Mouse (Mus musculus): ENCODE data around the gene Ints1.
"Not testable (repeated sequence)": the region's sequence is repeated elsewhere in the genome, so short reads cannot be mapped to it uniquely, and the experiment has no call there.

The Ints1 gene

DNA sequence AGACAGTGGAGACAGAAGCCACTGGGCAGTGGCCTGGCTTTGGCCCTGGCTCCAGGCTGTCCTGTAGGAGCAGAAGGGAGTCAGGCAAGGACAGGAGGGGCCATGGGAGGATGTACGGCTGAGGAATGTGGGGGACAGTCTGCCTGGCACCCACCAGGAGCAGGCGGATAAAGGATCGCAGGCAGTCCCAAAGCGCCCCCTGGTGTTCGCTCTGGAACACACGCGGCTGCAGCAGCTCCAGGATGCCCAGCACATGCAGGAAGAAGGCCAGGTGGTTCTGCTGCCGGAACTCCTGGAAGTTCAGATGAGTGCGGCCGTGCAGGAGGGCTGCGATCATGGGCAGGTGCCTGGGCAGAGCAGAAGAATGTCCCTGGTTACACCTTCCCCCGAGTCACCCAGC, 20.7 kb downstream of the Ints1 start:
- peak in 1 of 2 experiments; percentile 51 for DNase-seq (ENCODE audit: low spot score in 2 of 2)

DNA sequence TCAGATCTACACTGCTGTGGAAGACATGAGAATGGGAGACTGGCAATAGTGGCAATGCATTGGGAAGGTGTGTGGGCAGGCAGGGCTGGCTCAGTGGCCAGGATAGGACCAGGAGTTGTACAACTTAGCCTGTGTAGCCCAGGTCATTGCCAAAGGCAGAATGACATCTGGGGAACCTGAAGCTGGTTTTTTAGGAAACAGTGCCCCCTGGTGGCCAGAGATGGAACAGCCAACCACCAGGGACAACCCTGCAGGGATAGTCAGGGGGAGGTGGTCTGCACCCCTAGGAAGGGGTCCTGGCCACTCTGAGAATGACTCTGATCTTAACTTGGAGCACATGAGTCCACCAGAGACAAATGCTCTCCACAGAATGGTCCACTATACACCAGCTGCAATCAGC, 24.9 kb downstream of the Ints1 start:
- DNase-seq (ENCODE audit: low spot score in 2 of 2) = peak; percentile 59 to 67

DNA sequence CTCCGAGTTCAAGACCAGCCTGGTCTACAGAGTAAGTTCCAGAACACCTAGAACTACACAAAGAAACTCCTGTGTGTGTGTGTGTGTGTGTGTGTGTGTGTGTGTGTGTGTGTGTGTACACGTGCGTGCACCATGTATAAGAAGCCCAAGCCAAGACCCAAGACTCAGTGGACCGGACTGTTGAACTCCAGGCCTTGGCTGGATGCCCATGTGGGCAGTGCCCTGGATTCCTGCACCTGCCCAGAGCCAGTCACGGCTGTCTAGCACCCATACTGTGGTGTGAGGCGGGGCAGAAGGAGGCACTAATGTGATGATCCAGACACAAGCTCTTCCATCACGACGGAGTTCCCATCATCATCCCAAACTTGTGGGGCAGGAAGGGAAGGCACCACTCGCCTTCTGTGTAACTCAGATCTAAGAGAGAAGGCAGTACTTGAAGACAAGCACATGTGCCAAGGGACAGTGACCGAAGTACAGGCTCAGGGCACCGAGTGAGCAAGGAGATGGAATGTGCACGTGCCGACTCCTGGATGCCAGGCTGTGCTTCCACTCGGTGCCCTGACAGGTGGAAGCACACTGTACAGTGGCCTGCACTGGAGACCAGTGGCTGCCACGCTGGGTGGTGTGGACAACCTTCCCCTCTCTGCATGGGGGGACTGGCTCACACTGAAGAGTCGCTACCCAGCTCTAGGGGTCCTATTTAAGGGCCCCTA, 25.9 kb downstream of the Ints1 start:
- no peak for DNase-seq (ENCODE audit: low spot score in 2 of 2)

DNA sequence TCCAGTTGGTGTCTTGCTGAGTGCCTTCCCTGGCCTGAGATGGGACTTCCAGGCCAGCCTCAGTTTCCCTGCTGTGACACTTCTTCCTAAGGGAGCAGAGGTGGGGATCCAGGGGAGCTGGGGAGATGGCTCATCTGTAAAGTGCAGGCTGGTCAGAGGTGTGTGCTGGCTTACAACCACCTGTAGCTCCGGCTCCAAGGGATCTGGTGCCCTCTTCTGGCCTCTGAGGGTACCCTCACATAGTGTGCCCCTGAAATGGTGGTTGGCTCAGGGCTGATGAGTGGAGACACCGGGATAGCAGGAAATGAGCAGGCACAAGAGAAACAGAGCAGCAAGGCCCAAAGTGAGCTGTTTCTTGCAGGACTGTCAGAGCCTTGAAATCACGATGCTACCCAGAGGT, 29.7 kb downstream of the Ints1 start:
- peak in 1 of 2 experiments; percentile 44 for DNase-seq (ENCODE audit: low spot score in 2 of 2)

DNA sequence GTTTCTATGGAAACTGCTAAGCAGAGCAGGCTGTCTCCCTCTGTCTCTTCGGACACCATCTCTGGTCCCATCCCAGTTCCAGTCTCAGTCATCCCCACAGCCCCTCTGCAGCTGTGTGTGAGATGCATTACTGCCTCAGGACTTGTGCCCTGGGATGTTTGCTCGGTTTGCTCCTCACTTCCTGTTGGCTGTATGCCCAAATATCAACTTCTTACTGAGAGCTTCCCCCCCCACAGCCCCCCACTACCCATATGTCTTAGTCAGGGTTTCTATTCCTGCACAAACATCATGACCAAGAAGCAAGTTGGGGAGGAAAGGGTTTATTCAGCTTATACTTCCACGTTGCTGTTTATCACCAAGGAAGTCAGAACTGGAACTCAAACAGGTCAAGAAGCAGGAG, 32.8 kb downstream of the Ints1 start:
- not testable (repeated sequence) for DNase-seq (ENCODE audit: low spot score in 2 of 2)

- DNase-seq (ENCODE audit: low spot score in 2 of 2) = no peak
These were observed 36.7 kb downstream of the Ints1 start for GRCm38 (mm10) chr5:139738592-139739315.

DNA sequence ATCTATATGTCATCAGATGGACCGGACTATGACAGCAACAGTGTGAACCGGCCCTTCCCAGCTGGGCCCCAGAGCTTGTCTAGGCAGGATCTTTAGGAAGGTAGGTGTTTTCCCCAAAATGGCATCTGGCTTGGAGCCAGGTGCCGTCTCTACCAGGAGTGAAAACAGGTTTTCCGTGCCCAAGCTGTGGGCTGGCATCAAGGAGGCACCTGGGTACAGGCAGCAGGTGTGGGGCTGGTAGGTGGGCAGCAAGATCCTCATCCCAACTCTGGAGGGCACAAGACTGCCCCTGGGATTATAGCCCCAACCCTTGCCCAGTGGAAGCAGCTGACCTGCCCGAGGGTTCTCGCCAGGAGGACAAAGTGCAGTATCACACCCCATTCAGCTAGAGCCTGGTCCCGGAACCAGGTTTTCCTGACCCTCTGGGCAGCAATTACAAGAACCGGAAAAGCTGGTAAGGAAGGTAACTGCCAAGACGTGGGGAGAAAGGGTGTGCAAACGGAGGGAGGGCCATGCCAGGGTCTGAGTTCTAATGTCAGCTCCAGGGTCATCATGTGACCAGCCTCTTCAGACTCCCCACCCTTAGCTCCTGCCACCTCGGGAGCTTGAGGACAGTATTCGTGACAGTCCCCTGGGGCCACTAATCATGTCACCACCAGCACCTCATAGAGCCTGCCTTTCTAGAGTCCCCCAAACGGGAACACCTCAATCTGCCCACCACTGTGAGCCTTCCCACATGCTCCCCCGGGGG, 37.5 kb downstream of the Ints1 start:
- DNase-seq (ENCODE audit: low spot score in 2 of 2) = no peak

GRCm38 (mm10) chr5:139736504-139736940, 39.0 kb downstream of the Ints1 start:
- no peak for DNase-seq (ENCODE audit: low spot score in 2 of 2)

GRCm38 (mm10) chr5:139735677-139736503, 39.6 kb downstream of the Ints1 start, which contains the start of gene Micall2:
Micall2 (minus strand) TSS chr5:139736336.
- DNase-seq (ENCODE audit: low spot score in 2 of 2) = peak; percentile 48 to 75

GRCm38 (mm10) chr5:139734746-139735145, 40.7 kb downstream of the Ints1 start:
- no peak for DNase-seq (ENCODE audit: low spot score in 2 of 2)

- no peak for DNase-seq (ENCODE audit: low spot score in 2 of 2)
These were observed 41.5 kb downstream of the Ints1 start for GRCm38 (mm10) chr5:139734016-139734415.

GRCm38 (mm10) chr5:139732634-139733107, 42.8 kb downstream of the Ints1 start:
- no peak for DNase-seq (ENCODE audit: low spot score in 2 of 2)

GRCm38 (mm10) chr5:139730712-139731486, 44.6 kb downstream of the Ints1 start:
- no peak for DNase-seq (ENCODE audit: low spot score in 2 of 2)

GRCm38 (mm10) chr5:139727261-139727660, 48.2 kb downstream of the Ints1 start:
- no peak for DNase-seq (ENCODE audit: low spot score in 2 of 2)

DNA sequence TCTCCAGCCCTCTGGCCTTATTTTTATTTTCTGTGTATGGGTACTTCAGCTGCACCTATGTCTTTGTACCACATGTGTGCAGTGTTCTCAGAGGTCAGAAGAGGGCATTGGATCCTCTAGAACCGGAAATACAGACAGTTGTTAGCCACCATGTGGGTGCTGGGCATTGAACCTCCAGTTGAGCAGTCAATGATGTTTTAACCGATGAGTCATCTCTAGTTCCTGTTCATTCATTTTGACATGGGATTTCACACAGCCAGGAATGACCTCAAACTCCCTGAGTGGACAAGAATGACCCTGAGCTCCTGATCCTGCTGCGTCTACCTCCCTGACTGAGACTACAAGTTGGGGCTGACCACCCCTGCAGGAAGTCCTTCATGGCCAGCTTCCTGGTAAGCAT, 49.3 kb downstream of the Ints1 start:
- DNase-seq (ENCODE audit: low spot score in 2 of 2) = no peak

GRCm38 (mm10) chr5:139724336-139725116, 50.9 kb downstream of the Ints1 start:
- no peak for DNase-seq (ENCODE audit: low spot score in 2 of 2)

- no peak for DNase-seq (ENCODE audit: low spot score in 2 of 2)
These were observed 52.4 kb downstream of the Ints1 start for GRCm38 (mm10) chr5:139723113-139723512.

GRCm38 (mm10) chr5:139722709-139723108, 52.8 kb downstream of the Ints1 start:
- DNase-seq (ENCODE audit: low spot score in 2 of 2) = no peak

DNA sequence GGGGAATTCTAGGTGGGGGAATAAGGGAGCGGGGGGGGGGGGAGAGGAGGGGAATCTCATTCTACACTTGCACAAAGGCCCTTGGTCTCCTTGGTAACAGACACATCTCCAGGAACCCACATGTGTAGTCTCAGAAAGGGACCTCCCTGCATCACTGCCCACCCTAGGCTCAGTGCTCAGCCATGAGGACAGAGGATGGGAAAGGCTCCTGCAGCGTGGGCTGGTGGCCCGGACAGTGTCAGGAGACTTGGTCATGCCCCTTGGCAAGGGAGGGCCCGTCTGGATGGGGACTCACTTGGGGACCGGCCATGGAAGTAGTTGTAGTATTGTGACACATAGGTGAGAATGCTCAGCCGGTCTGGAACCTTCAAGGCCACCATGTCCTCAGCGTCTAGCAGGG, 56.5 kb downstream of the Ints1 start:
- no peak for DNase-seq (ENCODE audit: low spot score in 2 of 2)

DNA sequence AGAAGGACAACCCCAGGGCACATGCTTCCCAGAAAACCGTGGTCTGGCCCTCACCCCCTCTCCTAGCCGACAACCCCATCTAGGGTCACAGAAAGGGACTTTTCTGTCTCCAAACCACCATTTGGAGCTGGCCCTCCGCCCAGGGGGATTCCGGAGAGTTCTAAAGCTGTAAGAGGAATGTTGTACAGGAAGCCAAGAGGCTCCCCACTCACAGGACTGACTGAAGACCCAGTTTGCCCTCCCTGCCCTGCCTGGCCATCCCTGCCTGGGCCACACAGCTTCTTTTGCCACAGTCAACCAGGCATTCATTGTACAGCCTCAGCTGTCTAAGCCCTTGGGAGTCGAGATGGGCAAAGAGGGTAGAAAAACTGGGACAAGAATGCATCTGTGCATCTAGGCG, 56.9 kb downstream of the Ints1 start:
- DNase-seq (ENCODE audit: low spot score in 2 of 2) = no peak
